Mouse (Mus musculus) E14TG2a.4 (cell line): ENCODE data around the gene Lpin1.

Experiments
- CTCF ChIP-seq: conservative IDR thresholded peaks from 2 replicates; pipeline ENCODE4 v1.5.1; 2014; ENCODE audit warnings: low read length
- NANOG ChIP-seq: IDR thresholded peaks from 2 replicates; pipeline ENCODE4 v1.6.1; 2014; ENCODE audit warnings: borderline replicate concordance, low read length, mixed read lengths

GRCm38 (mm10) chr12:16605624-16606023 is 5.1 kb downstream of the Lpin1 start:
- TF ChIP-seq CTCF (no peak), NANOG (no peak)
